Mouse (Mus musculus) left cerebral cortex, adult 11 months (tissue): ENCODE data around the gene Ppm1m.
A peak's percentile ranks its signal among the peaks of the same experiment; 100 is the strongest.
"Not testable (repeated sequence)": the region's sequence is repeated elsewhere in the genome, so short reads cannot be mapped to it uniquely, and the experiment has no call there.

Source experiments
- DNase-seq: peaks from one replicate; pipeline ENCODE4 v3.0.0; 2022; ENCODE audit warnings: low spot score

Gene Ppm1m

DNA sequence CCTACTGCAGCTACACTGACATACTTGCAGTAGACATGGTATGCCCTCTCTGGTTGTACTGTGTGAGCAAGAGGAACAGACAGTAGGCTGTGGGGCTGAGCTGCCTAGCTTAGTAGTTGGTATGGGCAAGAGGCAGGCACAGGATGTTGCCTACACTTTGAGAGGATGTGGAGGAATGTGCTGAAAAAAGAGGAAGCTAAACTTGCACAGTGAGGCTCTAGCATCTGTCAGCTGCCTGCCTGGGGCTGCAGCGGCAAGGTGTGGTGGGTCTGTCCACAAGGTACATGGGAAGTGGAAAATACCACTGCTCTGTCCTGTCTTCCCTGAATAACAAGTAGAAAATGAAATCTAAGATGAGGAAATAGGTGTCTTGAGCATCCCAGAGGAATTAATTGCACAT lies 6.5 kb downstream of the Ppm1m start:
- DNase-seq: no peak

GRCm38 (mm10) chr9:106192024-106192423 lies 7.5 kb downstream of the Ppm1m start:
- DNase-seq: no peak

GRCm38 (mm10) chr9:106191355-106191754 lies 8.2 kb downstream of the Ppm1m start:
- DNase-seq: no peak

- no peak for DNase-seq
Measured at GRCm38 (mm10) chr9:106183996-106184395, 15.6 kb downstream of the Ppm1m start.

GRCm38 (mm10) chr9:106182146-106182545 lies 17.4 kb downstream of the Ppm1m start:
- no peak for DNase-seq

DNA sequence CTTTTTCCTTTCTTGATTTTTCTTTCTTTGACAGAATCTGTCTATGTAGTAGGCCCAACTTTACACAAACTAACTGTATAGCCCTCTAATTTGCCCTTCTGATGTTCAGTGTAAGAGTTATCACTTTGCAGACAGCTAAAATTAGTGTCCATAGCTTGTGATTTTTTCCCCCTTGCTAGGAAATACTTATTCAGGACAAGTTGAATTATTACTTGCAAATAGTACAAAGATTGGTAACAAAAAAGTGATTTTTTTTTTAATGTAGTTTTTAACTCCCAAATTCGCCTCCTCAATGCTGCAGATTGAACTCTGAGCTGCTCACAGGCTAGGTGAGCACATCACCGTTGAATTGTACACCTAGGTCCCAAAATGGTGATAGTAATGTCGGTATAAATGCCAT lies 19.6 kb downstream of the Ppm1m start:
- no peak for DNase-seq

- no peak for DNase-seq
Measured at GRCm38 (mm10) chr9:106179454-106179853, 20.1 kb downstream of the Ppm1m start.

DNA sequence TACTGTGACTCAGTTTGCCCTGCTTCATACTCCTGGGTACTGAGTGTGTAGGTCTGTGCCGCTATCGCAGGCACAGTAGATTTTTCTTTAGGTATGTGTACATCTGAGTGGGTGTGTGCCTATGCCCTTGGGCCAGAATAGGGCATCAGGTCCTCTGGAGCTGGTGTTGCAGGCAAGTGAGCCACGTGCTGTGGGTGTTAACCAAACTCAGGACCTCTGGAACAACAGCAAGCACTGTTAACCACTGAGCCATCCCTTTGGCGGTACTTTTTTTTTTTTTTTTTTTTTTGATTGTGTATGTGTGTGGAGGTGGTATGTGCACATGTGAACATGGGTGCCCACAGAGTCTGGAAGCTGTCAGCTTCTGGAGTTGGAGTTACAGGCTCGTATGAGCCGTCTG lies 21.7 kb downstream of the Ppm1m start:
- DNase-seq: no peak

DNA sequence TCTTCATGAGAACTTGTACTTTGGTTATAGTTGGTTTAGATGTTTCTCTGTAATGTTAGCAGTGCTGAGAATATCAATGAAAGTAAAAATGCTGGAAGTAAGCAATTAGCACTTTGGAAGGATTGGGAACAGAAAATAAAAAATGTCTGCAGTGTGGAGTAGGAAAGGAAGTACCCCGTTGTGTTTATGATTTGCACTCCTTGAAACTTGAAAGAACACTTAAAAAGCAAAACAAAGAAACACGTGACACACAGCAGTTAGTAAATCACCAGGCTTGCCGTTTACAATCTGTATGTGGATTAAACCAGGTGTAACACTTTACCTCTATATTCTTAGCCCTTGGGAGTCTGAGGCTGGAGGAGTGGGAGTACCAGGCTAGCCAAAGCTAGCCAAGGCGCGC lies 22.8 kb downstream of the Ppm1m start:
- no peak for DNase-seq

GRCm38 (mm10) chr9:106175552-106176200 lies 23.9 kb downstream of the Ppm1m start:
- no peak for DNase-seq

GRCm38 (mm10) chr9:106173363-106173762 lies 26.2 kb downstream of the Ppm1m start:
- DNase-seq: no peak

GRCm38 (mm10) chr9:106172527-106172926 lies 27.0 kb downstream of the Ppm1m start:
- no peak for DNase-seq

- DNase-seq: peak; percentile 46
Measured at GRCm38 (mm10) chr9:106171346-106172158, 28.0 kb downstream of the Ppm1m start.

DNA sequence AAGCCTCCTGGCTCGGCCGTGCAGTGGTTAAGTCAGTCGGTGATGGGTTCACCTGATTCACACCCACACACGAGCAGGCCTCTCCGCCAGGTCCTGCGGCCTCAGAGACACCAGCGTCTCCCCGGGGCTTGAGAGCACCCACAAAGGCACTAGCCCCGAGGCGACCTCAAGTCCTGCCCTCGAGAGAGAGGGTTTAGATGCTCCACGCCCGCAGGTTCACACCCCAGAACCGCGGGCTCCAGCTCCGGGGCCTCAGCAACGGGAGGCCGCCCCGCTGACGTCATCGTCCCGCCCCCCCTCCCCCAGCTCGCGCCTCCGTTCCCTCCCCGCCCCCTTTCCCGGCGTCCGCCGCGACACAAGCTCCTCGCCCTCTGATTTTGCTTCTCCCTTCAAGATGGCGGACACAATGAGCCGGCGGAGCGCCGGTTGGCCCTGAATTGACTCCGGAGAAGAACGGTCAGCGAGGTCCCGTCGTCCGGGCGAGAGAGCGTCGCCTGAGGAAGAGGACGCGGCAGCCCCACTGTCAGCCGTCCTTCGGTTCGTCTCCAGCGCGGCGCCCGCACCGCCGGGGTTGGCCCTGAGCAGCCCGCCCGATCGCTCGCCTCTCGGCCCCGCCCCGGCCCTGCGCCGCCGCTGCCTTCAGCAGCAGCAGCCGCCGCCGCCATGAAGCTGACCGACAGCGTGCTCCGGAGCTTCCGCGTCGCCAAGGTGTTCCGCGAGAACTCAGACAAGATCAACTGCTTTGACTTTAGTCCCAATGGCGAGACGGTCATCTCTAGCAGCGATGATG lies 28.8 kb downstream of the Ppm1m start, which contains the start of gene Wdr82:
Wdr82 (plus strand) TSS at position 373 of the 790 bp plus-strand sequence.
- DNase-seq: peak; percentile 77

- no peak for DNase-seq
Measured at GRCm38 (mm10) chr9:106169917-106170316, 29.6 kb downstream of the Ppm1m start.

- not testable (repeated sequence) for DNase-seq
Measured at GRCm38 (mm10) chr9:106169006-106169405, 30.5 kb downstream of the Ppm1m start.

GRCm38 (mm10) chr9:106167703-106168102 lies 31.8 kb downstream of the Ppm1m start:
- no peak for DNase-seq

DNA sequence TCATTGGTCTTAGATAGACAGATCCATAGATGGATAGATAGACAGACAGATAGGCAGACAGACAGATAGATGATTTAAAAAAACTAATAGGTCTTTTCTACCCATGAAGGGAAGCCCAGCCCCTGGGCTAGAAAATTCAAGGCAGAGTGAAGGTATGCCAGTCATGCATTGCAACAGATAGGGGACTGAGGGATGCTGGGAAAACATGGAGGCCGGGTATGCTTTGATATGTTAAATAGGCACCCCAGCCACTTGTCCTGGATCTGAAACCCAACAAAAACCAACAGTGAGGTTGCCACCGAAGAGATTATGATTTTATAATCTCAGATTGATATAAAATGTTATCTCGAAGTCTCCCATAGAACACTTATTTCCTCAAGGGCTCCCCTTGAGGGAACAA lies 32.3 kb downstream of the Ppm1m start:
- DNase-seq: no peak

- no peak for DNase-seq
Measured at GRCm38 (mm10) chr9:106166709-106167108, 32.8 kb downstream of the Ppm1m start.

- DNase-seq: no peak
Measured at GRCm38 (mm10) chr9:106160426-106160825, 39.1 kb downstream of the Ppm1m start.

DNA sequence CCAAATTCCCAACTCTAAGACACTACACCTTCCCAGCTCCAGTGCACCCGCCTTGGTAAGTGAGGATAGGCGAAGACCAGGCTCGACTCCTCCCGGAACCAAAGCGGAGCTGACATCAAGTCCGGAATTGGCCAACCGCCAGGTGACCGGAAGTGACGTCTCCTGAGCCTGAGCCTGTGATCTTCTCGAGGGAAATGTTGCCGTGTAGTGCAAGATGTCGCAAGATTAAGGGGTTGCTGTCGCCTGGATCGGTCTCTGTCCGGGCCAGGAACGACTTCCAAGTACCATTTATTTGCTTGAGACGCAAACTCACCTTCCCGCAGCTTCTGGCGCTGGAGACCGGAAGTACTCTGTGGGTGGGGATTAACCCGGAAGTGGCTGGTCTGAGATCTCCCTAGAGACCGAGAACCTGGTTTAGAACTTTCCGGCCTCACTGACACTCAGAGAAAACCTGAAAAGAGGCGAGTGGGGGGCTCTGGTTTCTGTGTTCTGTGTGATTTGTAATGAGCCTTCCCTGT lies 39.7 kb downstream of the Ppm1m start:
- peak; percentile 89 for DNase-seq

- no peak for DNase-seq
Measured at GRCm38 (mm10) chr9:106159237-106159636, 40.3 kb downstream of the Ppm1m start.
